ENCODE assay signal across 7 mouse cellular contexts in the genomic region with DNA sequence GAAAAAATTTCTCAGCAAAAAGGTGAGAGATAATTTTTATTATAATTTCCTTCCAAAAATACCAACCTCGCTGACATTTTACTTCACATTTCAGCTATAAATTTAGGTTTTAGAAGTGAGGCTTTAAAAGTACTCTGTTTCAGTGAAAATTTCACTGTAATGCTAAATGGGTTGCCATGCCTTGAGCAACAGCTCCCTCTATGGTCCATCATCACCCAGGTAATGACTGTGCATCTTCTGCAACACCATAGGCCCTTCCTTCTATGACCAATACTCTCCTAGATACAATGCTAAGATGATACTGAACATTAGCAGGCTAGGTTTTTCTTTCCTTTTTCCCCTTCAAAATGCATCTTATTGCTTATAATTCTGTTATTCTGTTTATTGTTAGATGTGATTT.
DNase-seq lines count a peak whose midpoint lies in the region; ATAC-seq lines count a peak whose summit lies in the region.

No protein-coding gene starts in this region.

- no peak overlapping the region for H3K4me2 ChIP-seq in neural tube, embryonic 13.5 days

- DNase-seq in ovary, postnatal 14 days (ENCODE audit: low spot score): peak; percentile 18
- no peak for DNase-seq in ovary, postnatal 10 days (ENCODE audit: low spot score)
- DNase-seq in cerebellum, adult 9-11 months: peak; percentile 6
- DNase-seq in frontal cortex, adult 2 months (ENCODE audit: extremely low spot score in 1 of 2, low spot score in 1 of 2): peak; percentile 78 to 92
- peak; percentile 51 to 83 for DNase-seq in layer of hippocampus, postnatal 14 days (ENCODE audit: low spot score in 2 of 2)
- DNase-seq in MN1 (ENCODE audit: low spot score): no peak

- no peak overlapping the region for H3K4me3 ChIP-seq in neural tube, embryonic 13.5 days

- no peak overlapping the region for H3K9ac ChIP-seq in neural tube, embryonic 13.5 days

- ATAC-seq in neural tube, embryonic 13.5 days (ENCODE audit: low read depth): 0 out of 2 replicates have a peak, but pooled peaks have one; percentile 53

- H3K27me3 ChIP-seq in neural tube, embryonic 13.5 days: no peaks in the 10 kb centered on the region

- no peaks in the 10 kb centered on the region for H3K36me3 ChIP-seq in neural tube, embryonic 13.5 days

- no peak overlapping the region for H3K27ac ChIP-seq in neural tube, embryonic 13.5 days (replicated peaks)

- H3K9me3 ChIP-seq in neural tube, embryonic 13.5 days: no peaks in the 10 kb centered on the region

- WGBS in neural tube, embryonic 13.5 days: 47% methylated on average over 1 of the region's 1 CpGs

- no peaks in the 10 kb centered on the region for H3K4me1 ChIP-seq in neural tube, embryonic 13.5 days (replicated peaks)

Comparison
In these comparisons a context has a peak if more than half of its experiments do, and no peak if none do; other contexts are left out.
1. DNase-seq: peak in ovary, postnatal 14 days (single experiment), cerebellum, adult 9-11 months (single experiment), frontal cortex, adult 2 months (2 of 2) and layer of hippocampus, postnatal 14 days (2 of 2); none in ovary, postnatal 10 days (single experiment) and MN1 (single experiment).